Mouse (Mus musculus) heart, postnatal 0 days (tissue): ENCODE results near the gene Fbf1. TPM values are rescaled to one million over a fixed set of nuclear protein-coding genes. Genes with fewer than 3 reads are reported as not detected.

Experiments used
- ATAC-seq: fragments of 200-750 bp; cut with Nextera tagmentation; 2 replicates; pipeline ENCODE4 v1.8.0; 2017; ENCODE audit warnings: low read depth, moderate number of reproducible peaks, moderate library complexity; ENCODE audit not compliant: insufficient read depth
- DNase-seq: peaks from one replicate; pipeline ENCODE4 v3.0.0-alpha.2; 2016; ENCODE audit warnings: low spot score
- H3K27ac ChIP-seq: fragments of 300-500 bp; sonication (generic); 2 replicates; pipeline ENCODE4 v1.5.1; 2014; ENCODE audit warnings: low read depth, mild to moderate bottlenecking
- H3K27me3 ChIP-seq: fragments of 300-500 bp; sonication (generic); 2 replicates; pipeline ENCODE4 v1.6.1; 2014; ENCODE audit warnings: low read length, mixed read lengths; ENCODE audit not compliant: control insufficient read depth, insufficient read depth
- H3K36me3 ChIP-seq: fragments of 300-500 bp; sonication (generic); replicated peaks from 2 replicates; pipeline ENCODE4 v1.6.1; 2014; ENCODE audit warnings: low read length, mixed read lengths; ENCODE audit not compliant: control insufficient read depth, insufficient read depth
- H3K4me1 ChIP-seq: fragments of 300-500 bp; sonication (generic); 2 replicates; pipeline ENCODE4 v1.6.1; 2014; ENCODE audit warnings: antibody characterized with exemption; ENCODE audit not compliant: control insufficient read depth, insufficient read depth
- H3K4me2 ChIP-seq: fragments of 300-500 bp; sonication (generic); 2 replicates; pipeline ENCODE4 v1.6.1; 2014; ENCODE audit warnings: low read depth, mild to moderate bottlenecking, low read length, moderate library complexity
- H3K4me3 ChIP-seq: fragments of 300-500 bp; sonication (generic); 2 replicates; pipeline ENCODE4 v1.5.1; 2014; ENCODE audit warnings: low read depth, low read length
- H3K9ac ChIP-seq: fragments of 300-500 bp; sonication (generic); replicated peaks from 2 replicates; pipeline ENCODE4 v1.6.1; 2014; ENCODE audit warnings: low read depth, low read length, mixed read lengths
- H3K9me3 ChIP-seq: fragments of 300-500 bp; sonication (generic); replicated peaks from 2 replicates; pipeline ENCODE4 v1.6.1; 2016; ENCODE audit warnings: low read length; ENCODE audit not compliant: control insufficient read depth
- CTCF ChIP-seq: IDR thresholded peaks from 2 replicates; pipeline ENCODE4 v1.5.1; 2016; ENCODE audit warnings: antibody characterized with exemption, control low read depth, low read depth
- EP300 ChIP-seq: IDR thresholded peaks from 2 replicates; pipeline ENCODE4 v1.6.1; 2016; ENCODE audit warnings: antibody characterized with exemption, low read depth
- WGBS: fragments of 180-500 bp; shearing (Covaris S2); extraction: QIAGEN DNeasy Blood & Tissue Kit; methylation state at CpG from one replicate; pipeline ENCODE4 v1.1.7; 2014; 5-methylcytosine and 5-hydroxymethylcytosine counted together
- polyA plus RNA-seq: library from polyadenylated mRNA; unstranded; fragments of >200 nt; fragmentation: Nextera tagmentation; extraction: Ambion mirVana; gene quantifications from 2 replicates; pipeline ENCODE4 v1.2.1, GENCODE M21; 2015
- total RNA-seq: library from RNA; depleted of rRNA; stranded (reverse); fragments of >200 nt; gene quantifications from 2 replicates; pipeline ENCODE4 v1.2.3, GENCODE M21; 2014; ENCODE audit warnings: low replicate concordance

Fbf1 gene
- total and polyA plus RNA-seq, 2 experiments from 2014 or later: 8.5 to 22.8 TPM

DNA sequence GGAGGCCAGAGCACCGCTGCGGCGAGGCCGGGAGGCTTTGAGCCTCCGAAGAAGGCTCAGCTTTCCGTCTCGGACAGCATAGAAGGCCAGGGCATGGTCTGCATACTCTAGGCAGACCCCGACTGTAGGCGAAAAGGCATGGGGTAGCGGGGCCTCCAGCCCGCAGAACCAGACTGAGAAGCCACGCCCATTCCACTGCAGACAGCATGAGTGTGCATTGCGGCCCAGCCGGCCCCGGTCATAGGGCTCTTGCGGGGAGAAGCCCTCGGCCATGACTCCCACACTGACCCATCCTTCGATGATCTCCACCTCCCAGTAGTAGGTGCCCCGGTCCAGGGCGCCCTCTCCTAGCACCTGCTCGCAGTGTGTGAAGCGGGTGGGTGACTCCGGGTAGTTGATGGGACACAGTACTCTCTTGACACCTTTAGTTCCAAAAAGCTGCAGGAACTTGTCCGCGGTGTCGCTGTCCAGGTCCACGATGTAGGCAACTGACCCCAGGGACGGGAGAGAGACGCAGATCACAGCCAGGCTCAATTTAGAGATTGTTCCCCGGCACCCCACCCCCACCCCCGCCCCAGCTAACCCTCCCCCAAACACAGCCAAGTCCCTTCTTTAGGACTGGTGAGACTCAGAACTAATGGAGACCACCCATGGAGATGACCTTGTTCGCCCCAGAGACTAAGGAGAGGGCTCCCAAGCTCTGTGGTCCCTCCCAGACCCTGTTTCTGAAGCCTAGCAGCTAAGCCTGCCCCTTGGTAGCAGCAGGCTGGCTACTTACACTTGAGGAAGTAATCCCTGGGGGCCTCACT, 61.6 kb downstream of the Fbf1 start:
- TF ChIP-seq EP300 (no peak), CTCF (no peak)
- H3K27ac ChIP-seq: no peak overlapping the region
- no peaks in the 10 kb centered on the region for H3K9me3 ChIP-seq
- H3K27me3 ChIP-seq: no peaks in the 10 kb centered on the region
- no peak for ATAC-seq
- H3K4me3 ChIP-seq: 0 out of 2 replicates have a peak overlapping the region, but pooled peaks have one; percentile 89
- H3K4me2 ChIP-seq: peak overlapping the region; percentile 66
- no peak for DNase-seq
- no peak overlapping the region for H3K9ac ChIP-seq
- H3K4me1 ChIP-seq: peaks cover 49% of the 10 kb centered on the region
- H3K36me3 ChIP-seq: peaks cover 14% of the 10 kb centered on the region; the same call in 1 of the 2 replicates
- WGBS: 50% methylated on average over 32 of the region's 32 CpGs

DNA sequence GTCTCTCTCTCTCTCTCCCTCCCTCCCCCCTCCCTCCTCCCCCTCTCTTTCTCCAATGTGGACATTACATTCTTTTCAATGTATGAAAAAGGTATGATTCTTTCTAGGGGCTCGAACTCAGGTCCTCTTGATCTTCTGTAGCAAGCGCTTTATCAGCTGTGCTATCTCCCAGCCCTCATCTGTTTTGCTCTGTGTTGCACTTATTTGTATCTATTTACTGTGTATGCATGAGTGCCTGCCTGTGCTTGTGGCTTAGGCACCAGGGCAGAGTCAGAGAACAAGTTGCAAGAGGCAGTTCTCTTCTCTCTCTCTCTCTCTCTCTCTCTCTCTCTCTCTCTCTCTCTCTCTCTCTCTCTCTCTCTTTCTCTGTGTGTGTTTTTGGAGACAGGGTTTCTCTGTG, 62.9 kb downstream of the Fbf1 start:
- Histone ChIP-seq H3K4me3 (no peak overlapping the region), H3K9me3 (no peaks in the 10 kb centered on the region), H3K4me1 (peaks cover 57% of the 10 kb centered on the region), H3K36me3 (peaks cover 14% of the 10 kb centered on the region; the same call in 1 of the 2 replicates), H3K9ac (no peak overlapping the region), H3K27ac (no peak overlapping the region), H3K27me3 (no peaks in the 10 kb centered on the region), H3K4me2 (no peak overlapping the region)
- ATAC-seq (no peak), DNase-seq (no peak)
- WGBS: 80% methylated on average over 2 of the region's 2 CpGs
- TF ChIP-seq CTCF (no peak), EP300 (no peak)

DNA sequence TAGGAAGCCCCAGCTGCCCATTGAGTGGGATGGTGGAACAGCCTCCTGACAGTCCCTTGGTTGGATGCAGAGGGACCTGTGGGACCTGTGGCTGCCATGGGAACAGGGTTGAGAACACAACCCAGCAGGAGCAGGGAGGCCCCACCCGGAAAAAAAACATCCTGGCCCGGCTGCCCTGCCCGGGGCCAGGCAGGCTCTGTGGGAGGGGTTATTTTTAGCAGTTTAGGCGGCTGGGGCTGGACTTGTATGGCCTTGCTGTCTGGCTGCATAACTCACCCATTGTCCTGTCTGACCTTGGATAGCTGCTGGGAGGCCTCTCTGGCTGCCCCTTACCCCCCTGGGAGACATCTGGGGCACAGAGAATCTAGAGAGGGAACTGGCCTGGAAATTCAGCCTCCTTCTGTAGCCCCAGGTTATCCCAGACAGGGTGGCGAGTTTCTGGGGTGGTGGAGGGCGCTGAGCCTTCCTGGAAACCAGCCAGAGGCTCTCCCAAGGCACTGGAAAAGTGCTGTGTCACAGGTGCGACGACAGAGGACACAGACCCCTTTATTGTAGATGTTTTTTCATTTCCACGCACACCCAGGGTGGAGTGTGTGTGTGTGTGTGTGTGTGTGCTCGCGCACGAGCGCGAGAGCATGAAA, 63.8 kb downstream of the Fbf1 start:
- Histone ChIP-seq H3K27ac (peak overlapping the region; percentile 88), H3K4me3 (no peak overlapping the region), H3K27me3 (no peaks in the 10 kb centered on the region), H3K36me3 (peaks cover 14% of the 10 kb centered on the region; the same call in 1 of the 2 replicates), H3K4me2 (peak overlapping the region; percentile 32), H3K9me3 (no peaks in the 10 kb centered on the region), H3K9ac (0 out of 2 replicates have a peak overlapping the region, but pooled peaks have one; percentile 5), H3K4me1 (peaks cover 65% of the 10 kb centered on the region)
- 17% methylated on average over 14 of the region's 14 CpGs for WGBS
- TF ChIP-seq CTCF (no peak), EP300 (peak; percentile 76)
- ATAC-seq: peak; percentile 72
- DNase-seq: peak; percentile 94

DNA sequence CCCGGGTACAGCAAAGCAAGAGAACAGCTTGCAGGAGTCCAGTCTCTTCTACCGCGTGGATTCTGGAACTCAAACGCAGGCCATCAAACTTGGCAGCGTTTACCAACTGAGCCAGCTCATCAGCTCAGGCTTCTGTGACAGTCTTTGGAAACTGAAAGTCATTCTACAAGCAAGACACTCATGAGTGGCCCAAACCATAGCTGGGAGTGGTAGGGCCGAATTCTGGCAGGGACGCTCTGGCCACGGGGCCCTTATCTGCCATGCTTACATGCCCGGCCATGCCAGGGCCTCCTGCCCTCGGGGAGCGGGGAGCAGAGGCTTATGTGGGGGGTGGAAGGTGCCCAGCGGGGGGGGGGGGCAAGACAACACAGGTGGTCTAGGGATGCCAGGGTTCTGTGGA, 64.4 kb downstream of the Fbf1 start:
- H3K4me1 ChIP-seq: peaks cover 69% of the 10 kb centered on the region
- H3K9me3 ChIP-seq: no peaks in the 10 kb centered on the region
- peak overlapping the region; percentile 88 for H3K27ac ChIP-seq
- TF ChIP-seq CTCF (no peak), EP300 (no peak)
- no peak for ATAC-seq
- peaks cover 14% of the 10 kb centered on the region; the same call in 1 of the 2 replicates for H3K36me3 ChIP-seq
- WGBS: 21% methylated on average over 12 of the region's 12 CpGs
- peak; percentile 62 for DNase-seq
- H3K27me3 ChIP-seq: no peaks in the 10 kb centered on the region
- H3K4me2 ChIP-seq: peak overlapping the region; percentile 32; the same call in 1 of the 2 replicates
- no peak overlapping the region for H3K4me3 ChIP-seq
- H3K9ac ChIP-seq: no peak overlapping the region

DNA sequence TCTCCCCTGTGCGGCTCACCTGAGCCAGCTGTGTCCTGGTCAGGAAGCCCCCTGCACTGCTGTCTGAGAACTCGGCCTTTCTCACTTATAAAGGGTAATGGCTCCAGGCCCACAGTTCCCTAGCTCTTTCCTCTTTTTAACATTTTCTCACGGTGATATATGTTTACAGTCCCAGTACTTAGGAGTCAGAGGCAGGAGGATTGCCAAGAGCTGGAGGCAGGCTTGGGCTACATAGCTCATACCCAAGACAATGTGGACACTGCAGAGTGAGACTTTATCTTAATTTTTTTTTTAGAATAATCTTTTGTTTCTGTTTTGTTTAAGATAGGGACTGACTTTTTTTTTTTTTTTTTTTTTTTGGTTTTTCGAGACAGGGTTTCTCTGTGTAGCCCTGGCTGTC, 65.5 kb downstream of the Fbf1 start:
- no peak for DNase-seq

More for the DNA sequence above, 65.5 kb downstream of the Fbf1 start:
- no peaks in the 10 kb centered on the region for H3K27me3 ChIP-seq
- no peak for ATAC-seq
- H3K4me3 ChIP-seq: no peak overlapping the region
- TF ChIP-seq CTCF (no peak), EP300 (no peak)
- peak overlapping the region; percentile 88 for H3K27ac ChIP-seq
- no peaks in the 10 kb centered on the region for H3K9me3 ChIP-seq
- H3K4me2 ChIP-seq: no peak overlapping the region; the same call in 1 of the 2 replicates
- 52% methylated on average over 3 of the region's 4 CpGs for WGBS
- peaks cover 59% of the 10 kb centered on the region for H3K4me1 ChIP-seq
- H3K36me3 ChIP-seq: peaks cover 14% of the 10 kb centered on the region; the same call in 1 of the 2 replicates
- peak overlapping the region; percentile 22; the same call in 1 of the 2 replicates for H3K9ac ChIP-seq
